Mouse (Mus musculus) megakaryocyte, embryonic 14.5 days (primary cell): Measurements from ENCODE around the gene Fgfr2.

Source experiments
- FLI1 ChIP-seq: IDR thresholded peaks from 2 replicates; pipeline ENCODE4 v1.6.1; 2012; ENCODE audit warnings: low read length, inconsistent platforms, mixed read lengths
- GATA1 ChIP-seq: IDR thresholded peaks from 3 replicates; pipeline ENCODE4 v1.6.1; 2012; ENCODE audit warnings: mixed read lengths, low read length, inconsistent platforms, borderline replicate concordance

DNA sequence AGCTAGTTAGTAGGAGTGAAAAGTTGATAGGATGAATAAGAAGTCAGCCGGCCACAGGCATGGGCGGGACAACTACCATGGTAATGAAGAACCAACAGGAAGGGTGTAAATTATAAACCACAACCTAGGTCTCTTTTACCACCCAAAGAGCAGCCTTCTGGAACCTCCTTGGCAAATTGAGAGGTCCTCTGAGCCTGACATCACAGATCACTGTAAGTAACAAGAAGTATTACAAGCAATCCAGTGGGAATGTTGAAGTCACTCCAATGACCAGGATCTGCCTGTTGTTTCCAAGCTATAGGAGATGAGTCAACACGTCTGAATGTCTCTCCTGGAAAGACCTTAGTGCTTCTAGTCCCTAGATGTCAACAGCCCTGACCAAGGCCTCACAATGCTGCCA, 61.1 kb downstream of the Fgfr2 start:
- TF ChIP-seq FLI1 = no peak
- TF ChIP-seq GATA1 = no peak
